Mouse (Mus musculus): ENCODE data around the gene Flywch2. TPM values are rescaled to one million over a fixed set of nuclear protein-coding genes. Genes with fewer than 3 reads are reported as not detected.

Gene Flywch2
- polyA plus RNA-seq, 1 experiment from 2014 or later, result 14.9 TPM

Small RNA genes lying within 50 kb of the gene (microRNA-seq; reads per million reads assigned to microRNA genes)
- 1.1 reads per million for gene Mir5125

Other genes with a start within 250 kb of the Flywch2 start
- 16.0 and 16.8 TPM in 2 replicates for gene Zfp213, start 221.8 kb downstream of the Flywch2 start, polyA plus RNA-seq (2015; fragmentation: Nextera tagmentation; extraction: Ambion mirVana)
- 8.6 and 8.8 TPM in 2 replicates for gene Zfp13, start 186.6 kb downstream of the Flywch2 start, polyA plus RNA-seq (2015; fragmentation: Nextera tagmentation; extraction: Ambion mirVana)
- gene Zscan10, start 185.2 kb downstream of the Flywch2 start, polyA plus RNA-seq (2015; fragmentation: Nextera tagmentation; extraction: Ambion mirVana), result 0.09 TPM in 1 of 2 replicates, not detected in the other
- gene Mmp25, start 140.8 kb downstream of the Flywch2 start, polyA plus RNA-seq (2015; fragmentation: Nextera tagmentation; extraction: Ambion mirVana), result 0.64 and 0.70 TPM in 2 replicates
- gene Bicdl2, start 125.6 kb downstream of the Flywch2 start, polyA plus RNA-seq (2015; fragmentation: Nextera tagmentation; extraction: Ambion mirVana), result 5.8 and 6.5 TPM in 2 replicates
- 81.0 and 87.3 TPM in 2 replicates for gene Hcfc1r1, start 112.5 kb downstream of the Flywch2 start, polyA plus RNA-seq (2015; fragmentation: Nextera tagmentation; extraction: Ambion mirVana)
- gene Thoc6, start 112.2 kb downstream of the Flywch2 start, polyA plus RNA-seq (2015; fragmentation: Nextera tagmentation; extraction: Ambion mirVana), result 42.4 and 46.1 TPM in 2 replicates
- gene Tnfrsf12a, start 108.6 kb downstream of the Flywch2 start, polyA plus RNA-seq (2015; fragmentation: Nextera tagmentation; extraction: Ambion mirVana), result 19.3 and 22.8 TPM in 2 replicates
- 18.9 and 23.3 TPM in 2 replicates for gene Cldn6, start 106.8 kb downstream of the Flywch2 start, polyA plus RNA-seq (2015; fragmentation: Nextera tagmentation; extraction: Ambion mirVana)
- 1.8 and 1.9 TPM in 2 replicates for gene Cldn9, start 102.1 kb downstream of the Flywch2 start, polyA plus RNA-seq (2015; fragmentation: Nextera tagmentation; extraction: Ambion mirVana)
- gene 1520401A03Rik, start 63.3 kb downstream of the Flywch2 start, polyA plus RNA-seq (2015; fragmentation: Nextera tagmentation; extraction: Ambion mirVana), result not detected in 2 replicates
- 36.9 and 44.6 TPM in 2 replicates for gene Pkmyt1, start 59.7 kb downstream of the Flywch2 start, polyA plus RNA-seq (2015; fragmentation: Nextera tagmentation; extraction: Ambion mirVana)
- gene Paqr4, start 45.2 kb downstream of the Flywch2 start, polyA plus RNA-seq (2015; fragmentation: Nextera tagmentation; extraction: Ambion mirVana), result 23.5 and 25.3 TPM in 2 replicates
- 0.44 and 0.51 TPM in 2 replicates for gene Kremen2, start 40.2 kb downstream of the Flywch2 start, polyA plus RNA-seq (2015; fragmentation: Nextera tagmentation; extraction: Ambion mirVana)
- gene Flywch1, start 14.5 kb downstream of the Flywch2 start, polyA plus RNA-seq (2015; fragmentation: Nextera tagmentation; extraction: Ambion mirVana), result 44.5 and 44.9 TPM in 2 replicates
- gene Srrm2, start 4.5 kb upstream of the Flywch2 start, polyA plus RNA-seq (2015; fragmentation: Nextera tagmentation; extraction: Ambion mirVana), result 319 and 373 TPM in 2 replicates
- gene Elob, start 43.1 kb upstream of the Flywch2 start, polyA plus RNA-seq (2015; fragmentation: Nextera tagmentation; extraction: Ambion mirVana), result 836 and 930 TPM in 2 replicates
- gene Prss33, start 50.0 kb upstream of the Flywch2 start, polyA plus RNA-seq (2015; fragmentation: Nextera tagmentation; extraction: Ambion mirVana), result 0.17 TPM in 1 of 2 replicates, not detected in the other
- gene Prss32, start 57.8 kb upstream of the Flywch2 start, polyA plus RNA-seq (2015; fragmentation: Nextera tagmentation; extraction: Ambion mirVana), result 11.8 and 14.5 TPM in 2 replicates
- gene Prss41, start 58.1 kb upstream of the Flywch2 start, polyA plus RNA-seq (2015; fragmentation: Nextera tagmentation; extraction: Ambion mirVana), result 2.7 and 3.4 TPM in 2 replicates
- not detected in 2 replicates for gene Prss21, start 82.0 kb upstream of the Flywch2 start, polyA plus RNA-seq (2015; fragmentation: Nextera tagmentation; extraction: Ambion mirVana)
- gene Dcpp1, start 94.8 kb upstream of the Flywch2 start, polyA plus RNA-seq (2015; fragmentation: Nextera tagmentation; extraction: Ambion mirVana), result not detected in 2 replicates
- not detected in 2 replicates for gene Dcpp2, start 94.8 kb upstream of the Flywch2 start, polyA plus RNA-seq (2015; fragmentation: Nextera tagmentation; extraction: Ambion mirVana)
- gene Dcpp3, start 131.4 kb upstream of the Flywch2 start, polyA plus RNA-seq (2015; fragmentation: Nextera tagmentation; extraction: Ambion mirVana), result not detected in 2 replicates
- not detected in 2 replicates for gene Sbp, start 155.6 kb upstream of the Flywch2 start, polyA plus RNA-seq (2015; fragmentation: Nextera tagmentation; extraction: Ambion mirVana)
- not detected in 2 replicates for gene Sbpl, start 169.2 kb upstream of the Flywch2 start, polyA plus RNA-seq (2015; fragmentation: Nextera tagmentation; extraction: Ambion mirVana)
- gene Prss30, start 194.5 kb upstream of the Flywch2 start, polyA plus RNA-seq (2015; fragmentation: Nextera tagmentation; extraction: Ambion mirVana), result 3.2 and 4.3 TPM in 2 replicates
- gene Prss22, start 212.0 kb upstream of the Flywch2 start, polyA plus RNA-seq (2015; fragmentation: Nextera tagmentation; extraction: Ambion mirVana), result 0.13 and 0.26 TPM in 2 replicates